Mouse (Mus musculus) kidney, embryonic 14.5 days (tissue): ENCODE results near the gene Tomm40l. TPM values are rescaled to one million over a fixed set of nuclear protein-coding genes. Genes with fewer than 3 reads are reported as not detected.

ENCODE experiments used
- ATAC-seq: fragments of 200-750 bp; cut with Nextera tagmentation; 2 replicates; pipeline ENCODE4 v1.8.0; 2017; ENCODE audit warnings: moderate number of reproducible peaks, mild to moderate bottlenecking, moderate TSS enrichment, moderate library complexity; ENCODE audit not compliant: low FRiP score, low TSS enrichment
- H3K27ac ChIP-seq: fragments of 300-500 bp; sonication (generic); 2 replicates; pipeline ENCODE4 v1.5.1; 2014; ENCODE audit warnings: low read depth, mild to moderate bottlenecking, low read length, moderate library complexity, mixed read lengths
- H3K27me3 ChIP-seq: fragments of 300-500 bp; sonication (generic); 2 replicates; pipeline ENCODE4 v1.6.1; 2014; ENCODE audit warnings: mild to moderate bottlenecking, low read length; ENCODE audit not compliant: control insufficient read depth, insufficient read depth
- H3K36me3 ChIP-seq: fragments of 300-500 bp; sonication (generic); 2 replicates; pipeline ENCODE4 v1.6.1; 2014; ENCODE audit warnings: low read length, mixed read lengths; ENCODE audit not compliant: control insufficient read depth, insufficient read depth
- H3K4me1 ChIP-seq: fragments of 300-500 bp; sonication (generic); 2 replicates; pipeline ENCODE4 v1.6.1; 2014; ENCODE audit warnings: low read length, mixed read lengths; ENCODE audit not compliant: control insufficient read depth, insufficient read depth
- H3K4me2 ChIP-seq: fragments of 300-500 bp; sonication (generic); replicated peaks from 2 replicates; pipeline ENCODE4 v1.6.1; 2014; ENCODE audit warnings: low read depth, mild to moderate bottlenecking, low read length
- H3K4me3 ChIP-seq: fragments of 300-500 bp; sonication (generic); 2 replicates; pipeline ENCODE4 v1.5.1; 2014; ENCODE audit warnings: mild to moderate bottlenecking, low read length
- H3K9ac ChIP-seq: fragments of 300-500 bp; sonication (generic); 2 replicates; pipeline ENCODE4 v1.6.1; 2014; ENCODE audit warnings: low read depth, mild to moderate bottlenecking, low read length, moderate library complexity
- H3K9me3 ChIP-seq: fragments of 300-500 bp; sonication (generic); 2 replicates; pipeline ENCODE4 v1.6.1; 2016; ENCODE audit warnings: low read length; ENCODE audit not compliant: control insufficient read depth
- WGBS: fragments of 180-500 bp; shearing (Covaris S2); extraction: QIAGEN DNeasy Blood & Tissue Kit; methylation state at CpG from one replicate; pipeline ENCODE4 v1.1.7; 2014; 5-methylcytosine and 5-hydroxymethylcytosine counted together
- polyA plus RNA-seq: library from polyadenylated mRNA; unstranded; fragments of >200 nt; fragmentation: Nextera tagmentation; extraction: Ambion mirVana; gene quantifications from 2 replicates; pipeline ENCODE4 v1.2.1, GENCODE M21; 2014

The Tomm40l gene
- polyA plus RNA-seq, 1 experiment from 2014 or later, result 36.4 TPM

- Histone ChIP-seq H3K4me3 (no peak overlapping the region), H3K27me3 (no peaks in the 10 kb centered on the region), H3K4me1 (no peaks in the 10 kb centered on the region), H3K4me2 (no peak overlapping the region), H3K9ac (no peak overlapping the region), H3K36me3 (no peaks in the 10 kb centered on the region), H3K9me3 (no peaks in the 10 kb centered on the region), H3K27ac (no peak overlapping the region)
- 71% methylated on average over 6 of the region's 6 CpGs for WGBS
- no peak for ATAC-seq
Observed at GRCm38 (mm10) chr1:171205704-171206493, 16.4 kb downstream of the Tomm40l start.

GRCm38 (mm10) chr1:171204249-171204644, 18.1 kb downstream of the Tomm40l start:
- H3K4me1 ChIP-seq, result no peaks in the 10 kb centered on the region
- H3K36me3 ChIP-seq, result no peaks in the 10 kb centered on the region
- no peaks in the 10 kb centered on the region for H3K9me3 ChIP-seq
- no peak overlapping the region for H3K4me2 ChIP-seq
- no peak overlapping the region for H3K9ac ChIP-seq
- H3K27me3 ChIP-seq, result no peaks in the 10 kb centered on the region
- no peak overlapping the region for H3K4me3 ChIP-seq
- no peak overlapping the region for H3K27ac ChIP-seq
- 66% methylated on average over 7 of the region's 7 CpGs for WGBS
- ATAC-seq, result no peak

GRCm38 (mm10) chr1:171203471-171204248, 18.7 kb downstream of the Tomm40l start:
- WGBS, result 68% methylated on average over 10 of the region's 11 CpGs
- H3K27me3 ChIP-seq, result 0 out of 2 replicates have a peak, but pooled peaks cover under 1% of the 10 kb centered on the region
- no peak for ATAC-seq

GRCm38 (mm10) chr1:171200769-171201168, 21.5 kb downstream of the Tomm40l start:
- Histone ChIP-seq H3K27ac (no peak overlapping the region), H3K36me3 (no peaks in the 10 kb centered on the region), H3K4me2 (no peak overlapping the region), H3K9me3 (no peaks in the 10 kb centered on the region), H3K27me3 (peaks cover 20% of the 10 kb centered on the region), H3K4me3 (no peak overlapping the region), H3K4me1 (peaks cover 3% of the 10 kb centered on the region), H3K9ac (no peak overlapping the region)
- no peak; the same call in 1 of the 2 replicates for ATAC-seq
- 93% methylated on average over 1 of the region's 1 CpGs for WGBS

More at GRCm38 (mm10) chr1:171203471-171204248, 18.7 kb downstream of the Tomm40l start:
- Histone ChIP-seq H3K4me1 (no peaks in the 10 kb centered on the region), H3K4me2 (no peak overlapping the region), H3K4me3 (no peak overlapping the region), H3K9ac (no peak overlapping the region), H3K9me3 (no peaks in the 10 kb centered on the region), H3K36me3 (no peaks in the 10 kb centered on the region), H3K27ac (no peak overlapping the region)

- peaks cover 33% of the 10 kb centered on the region for H3K27me3 ChIP-seq
- no peaks in the 10 kb centered on the region for H3K36me3 ChIP-seq
- H3K4me2 ChIP-seq, result no peak overlapping the region
- H3K4me1 ChIP-seq, result peaks cover 6% of the 10 kb centered on the region
- 57% methylated on average over 1 of the region's 1 CpGs for WGBS
- H3K9ac ChIP-seq, result no peak overlapping the region
- H3K27ac ChIP-seq, result no peak overlapping the region
- H3K4me3 ChIP-seq, result no peak overlapping the region
- ATAC-seq, result no peak
- no peaks in the 10 kb centered on the region for H3K9me3 ChIP-seq
Observed at GRCm38 (mm10) chr1:171199532-171199931, 22.8 kb downstream of the Tomm40l start.

GRCm38 (mm10) chr1:171195887-171196397, 26.4 kb downstream of the Tomm40l start, which contains the start of gene Pcp4l1:
Gene Pcp4l1 (minus strand): TSS chr1:171196268.
- H3K4me2 ChIP-seq, result peak within 1 kb of the TSS; percentile 94
- H3K4me3 ChIP-seq, result peak within 1 kb of the TSS; percentile 52
- ATAC-seq, result peak; percentile 82
- H3K9me3 ChIP-seq, result no peaks in the 10 kb centered on the region
- H3K36me3 ChIP-seq, result no peaks in the 10 kb centered on the region
- H3K27ac ChIP-seq, result no peak within 1 kb of the TSS
- peak within 1 kb of the TSS; percentile 47; the same call in 1 of the 2 replicates for H3K9ac ChIP-seq
- H3K27me3 ChIP-seq, result peaks cover 50% of the 10 kb centered on the region
- H3K4me1 ChIP-seq, result peaks cover 17% of the 10 kb centered on the region
- under 1% methylated on average over 33 of the region's 33 CpGs for WGBS

GRCm38 (mm10) chr1:171195046-171195822, 27.1 kb downstream of the Tomm40l start:
- no peak for ATAC-seq
- Histone ChIP-seq H3K9me3 (no peaks in the 10 kb centered on the region), H3K4me2 (peak overlapping the region; percentile 94), H3K27ac (no peak overlapping the region), H3K4me3 (peak overlapping the region; percentile 52), H3K9ac (no peak overlapping the region), H3K36me3 (no peaks in the 10 kb centered on the region), H3K27me3 (peaks cover 52% of the 10 kb centered on the region), H3K4me1 (peaks cover 17% of the 10 kb centered on the region)
- 8% methylated on average over 20 of the region's 20 CpGs for WGBS

GRCm38 (mm10) chr1:171193911-171194830, 28.1 kb downstream of the Tomm40l start:
- H3K4me3 ChIP-seq, result no peak overlapping the region
- 32% methylated on average over 11 of the region's 11 CpGs for WGBS
- peaks cover 52% of the 10 kb centered on the region for H3K27me3 ChIP-seq
- H3K4me2 ChIP-seq, result no peak overlapping the region
- H3K36me3 ChIP-seq, result no peaks in the 10 kb centered on the region
- H3K9ac ChIP-seq, result no peak overlapping the region
- H3K27ac ChIP-seq, result no peak overlapping the region
- peaks cover 24% of the 10 kb centered on the region for H3K4me1 ChIP-seq
- ATAC-seq, result no peak
- no peaks in the 10 kb centered on the region for H3K9me3 ChIP-seq
